Comparison of ENCODE assay signal across 23 mouse cellular contexts in the genomic region with DNA sequence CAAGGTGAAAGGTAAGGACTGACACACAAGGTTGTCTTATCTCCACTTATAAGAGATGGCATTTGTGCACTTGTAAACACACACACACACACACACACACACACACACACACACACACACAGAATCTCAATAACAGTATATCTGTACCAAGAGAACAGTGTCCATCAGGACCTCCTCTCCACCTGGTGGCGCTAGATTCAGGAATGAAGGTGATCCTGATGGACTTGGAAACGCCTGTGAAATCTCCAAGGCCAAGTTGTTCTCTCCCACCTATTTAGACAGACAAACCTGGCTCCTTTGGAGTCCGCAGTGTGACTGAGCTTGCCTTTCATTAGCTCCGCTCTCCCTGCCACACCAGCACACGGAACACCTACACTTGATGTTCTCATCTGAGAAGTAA.
DNase-seq lines count a peak whose midpoint lies in the region; TF ChIP-seq lines count a peak whose summit lies in the region.
"Had no signal": no experiment of that assay in that cellular context is flagged by ENCODE, and none has a peak within 500 bp of the region (broad histone marks: within the 10 kb centered on the region; RNA-seq: fewer than 3 reads in every experiment).

No protein-coding gene starts in this region.

- H3K4me1 ChIP-seq in testis, adult 2 months (ENCODE audit: control insufficient read depth, insufficient read depth, low read length), result no peaks in the 10 kb centered on the region; the same call in 1 of the 2 replicates

- H3K36me3 ChIP-seq in testis, adult 2 months (ENCODE audit: control insufficient read depth, insufficient read depth, low read length), result no peaks in the 10 kb centered on the region
- H3K36me3 ChIP-seq: embryonic facial prominence, embryonic 10.5 days; G1E; heart, embryonic 12.5 days; midbrain, embryonic 10.5 days had no signal

- H3K4me3 ChIP-seq in layer of hippocampus, adult 2 months, result no peak overlapping the region
- peak overlapping the region; percentile 84 for H3K4me3 ChIP-seq in testis, adult 2 months (ENCODE audit: control insufficient read depth, low read depth, low read length)
- H3K4me3 ChIP-seq: embryonic facial prominence, embryonic 10.5 days; heart, embryonic 12.5 days; midbrain, embryonic 10.5 days had no signal

- DNase-seq in layer of hippocampus, adult 2 months (ENCODE audit: low spot score in 2 of 2), result no peak
- DNase-seq in layer of hippocampus, adult 11-12 months (ENCODE audit: low spot score), result no peak
- DNase-seq in testis, postnatal 14 days (ENCODE audit: low spot score), result no peak
- DNase-seq in R1 (ENCODE audit: low read depth, low spot score), result peak; percentile 72
- no peak for DNase-seq in cerebellum, postnatal 4 days (ENCODE audit: low spot score in 2 of 2)
- DNase-seq in ovary, adult 18-20 months (ENCODE audit: low spot score), result no peak
- DNase-seq: adrenal gland, postnatal 10 days; cerebellum, adult 8-10 months; gastrocnemius, postnatal 14 days; heart, adult 11 months; heart, postnatal 10 days; kidney, adult 2 months; kidney, postnatal 10 days; layer of hippocampus, postnatal 36 days; right cerebral cortex, postnatal 25 days; spleen, adult 18-20 months; thymus, adult 18-20 months; thymus, postnatal 36 days had no signal

- TF ChIP-seq POLR2A in testis, adult 2 months (IDR thresholded peaks at IDR 0.05; ENCODE audit: control insufficient read depth, low read depth, low read length), result no peak

- peak; percentile 21 for TF ChIP-seq CTCF in layer of hippocampus, adult 2 months (conservative IDR thresholded peaks at IDR 0.05)
- TF ChIP-seq CTCF in testis, adult 2 months (IDR thresholded peaks at IDR 0.05; ENCODE audit: control insufficient read depth, insufficient read depth, insufficient replicate concordance, low read depth, low read length), result no peak

- no peak overlapping the region for H3K27ac ChIP-seq in layer of hippocampus, adult 2 months
- H3K27ac ChIP-seq in testis, adult 2 months (ENCODE audit: control insufficient read depth, insufficient read depth, low read depth, low read length), result no peak overlapping the region
- H3K27ac ChIP-seq: embryonic facial prominence, embryonic 10.5 days; midbrain, embryonic 10.5 days had no signal

- H3K27me3 ChIP-seq in testis, adult 2 months (ENCODE audit: control insufficient read depth, insufficient read depth, low read length), result no peaks in the 10 kb centered on the region
- H3K27me3 ChIP-seq: heart, embryonic 12.5 days had no signal
